Mouse (Mus musculus) cerebellum, postnatal 10 days (tissue): ENCODE measurements around the gene Fam173a.

ENCODE experiments used
- DNase-seq, 2 experiments: peaks; one replicate each; pipeline ENCODE4 v3.0.0; 2021; ENCODE audit warnings: mixed read lengths in 2 of 2

Gene Fam173a

DNA sequence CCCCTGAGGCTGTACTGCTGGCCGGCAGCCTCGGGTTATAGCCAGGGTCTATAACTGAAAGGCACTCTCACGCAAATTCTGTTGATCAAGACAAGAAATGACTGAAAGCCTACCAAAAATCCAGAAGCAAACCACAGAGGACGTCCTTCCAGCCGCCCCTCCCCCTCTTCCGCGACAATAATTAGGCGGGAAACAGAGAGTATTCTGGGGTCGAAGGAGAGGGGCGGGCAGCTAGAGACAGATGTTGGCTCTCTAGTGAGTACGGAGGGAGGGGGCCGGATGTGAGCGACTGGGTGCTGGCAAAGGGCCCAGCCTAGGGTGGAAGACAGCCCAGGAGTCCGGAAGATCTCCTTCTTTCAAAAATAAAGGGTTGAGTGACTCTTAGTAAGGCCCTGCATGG is at the start of gene Fam173a:
TSS of gene Fam173a (minus strand) at position 287 of the 400 bp plus-strand sequence.
- DNase-seq, result peak; percentile 75 to 77

- no peak for DNase-seq
Observed at GRCm38 (mm10) chr17:25841117-25841880, 48.6 kb upstream of the Fam173a start, which contains the start of gene Gm20683. Gene Gm20683 (minus strand): TSS chr17:25841763.

DNA sequence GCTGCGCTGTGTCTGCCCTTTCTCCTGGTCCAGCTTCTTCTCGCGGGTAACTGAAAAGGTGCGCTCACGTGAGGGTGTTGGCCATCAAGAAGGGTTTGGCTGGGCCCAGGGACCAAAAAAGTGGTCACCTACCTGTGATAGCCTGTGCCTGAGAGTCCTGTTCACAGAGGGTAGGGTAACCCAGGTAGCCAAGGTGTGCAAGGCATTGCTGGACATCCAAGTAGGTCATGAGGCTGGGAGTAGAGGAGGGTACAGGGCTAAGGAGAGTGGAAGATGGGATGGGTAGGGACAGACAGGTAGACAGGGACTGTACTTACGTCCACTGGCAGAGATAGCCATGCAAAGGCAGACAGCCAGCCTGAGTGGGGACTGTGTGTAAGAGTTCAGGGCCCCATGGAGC is 47.8 kb upstream of the Fam173a start:
- no peak for DNase-seq

- peak in 1 of 2 experiments; percentile 33 for DNase-seq
Observed at GRCm38 (mm10) chr17:25839455-25840235, 46.9 kb upstream of the Fam173a start.

- DNase-seq, result no peak
Observed at GRCm38 (mm10) chr17:25838904-25839303, 46.2 kb upstream of the Fam173a start.

DNA sequence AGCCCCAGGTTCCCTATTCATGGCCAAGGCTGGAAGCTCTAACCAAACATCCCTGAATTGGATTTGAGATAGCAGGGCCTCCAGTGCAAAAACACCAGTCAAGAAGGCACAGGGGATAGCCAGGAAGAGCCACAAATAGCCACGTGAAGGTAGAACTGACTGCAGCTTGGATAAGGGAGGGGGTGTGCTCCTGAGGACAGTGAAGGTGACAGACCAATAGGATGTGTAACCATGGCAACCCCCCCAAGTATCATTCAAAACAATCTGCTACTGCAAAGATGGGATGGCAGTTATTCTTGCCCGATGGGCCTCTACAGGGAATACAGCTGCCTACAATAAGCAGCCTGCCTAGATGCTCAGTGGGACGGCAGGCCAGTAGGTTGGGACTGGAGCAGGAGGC is 44.8 kb upstream of the Fam173a start:
- DNase-seq, result peak; percentile 44 to 53

GRCm38 (mm10) chr17:25837076-25837410 is 44.3 kb upstream of the Fam173a start, which contains the start of gene Rhbdl1:
Gene Rhbdl1 (minus strand): TSS chr17:25837295.
- DNase-seq, result peak; percentile 91 to 92

DNA sequence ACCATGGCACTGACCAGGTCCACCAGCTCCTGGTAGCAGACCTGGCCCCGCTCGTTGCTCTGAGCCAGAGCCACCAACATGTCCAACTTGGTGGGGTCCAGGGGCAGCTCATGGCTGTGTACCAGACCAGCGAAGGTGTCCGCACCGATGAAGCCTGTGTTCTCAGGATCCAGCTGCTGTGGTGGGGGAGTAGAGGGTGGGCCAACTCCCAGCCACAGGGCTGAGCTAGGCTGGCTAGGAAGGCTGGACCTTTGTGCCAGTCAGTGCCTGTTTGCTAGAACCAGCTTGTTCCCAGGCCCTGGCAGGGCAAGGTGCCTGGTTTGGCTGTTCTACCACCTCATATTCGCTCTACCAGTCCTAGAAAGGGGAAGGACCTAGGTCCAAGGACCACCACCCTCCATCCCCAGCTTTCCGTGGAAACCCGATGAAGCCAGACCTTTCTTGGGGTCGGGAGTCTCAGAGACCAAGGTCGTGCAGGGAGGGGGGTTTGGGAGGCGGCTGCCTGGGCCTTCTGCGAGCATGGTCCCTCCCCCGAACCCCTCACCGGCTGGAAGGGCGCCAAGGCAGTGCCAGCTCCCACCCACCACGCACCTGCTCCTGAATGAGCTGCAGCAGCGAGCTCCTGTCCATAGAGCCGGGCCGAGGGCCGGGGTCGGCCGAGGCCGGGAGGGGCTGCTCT is 43.8 kb upstream of the Fam173a start:
- peak in 1 of 2 experiments; percentile 59 for DNase-seq

- peak in 1 of 2 experiments; percentile 33 for DNase-seq
Observed at GRCm38 (mm10) chr17:25835816-25836215, 43.1 kb upstream of the Fam173a start.

DNA sequence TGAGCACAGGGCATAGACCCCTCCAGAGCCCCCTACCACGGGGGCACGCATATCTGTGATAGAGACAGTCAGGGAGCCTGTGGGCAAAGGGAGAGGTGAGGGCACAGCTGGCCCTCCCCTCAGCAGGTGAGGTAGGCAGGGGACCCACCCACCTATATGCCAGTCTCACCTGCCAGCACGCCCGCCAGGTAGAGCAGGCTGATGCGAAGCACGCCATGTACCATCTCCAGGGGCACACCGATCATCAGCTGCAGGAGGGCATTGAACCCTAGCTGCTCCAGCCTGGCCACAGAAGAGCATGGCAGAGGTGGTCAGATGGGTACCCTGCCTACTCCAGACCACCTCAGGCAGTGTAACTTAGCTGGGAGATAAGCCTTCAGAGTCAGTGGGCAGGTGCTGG is 42.6 kb upstream of the Fam173a start:
- DNase-seq, result no peak

- DNase-seq, result peak in 1 of 2 experiments; percentile 52
Observed at GRCm38 (mm10) chr17:25834595-25835222, 42.0 kb upstream of the Fam173a start.

- peak in 1 of 2 experiments; percentile 44 for DNase-seq
Observed at GRCm38 (mm10) chr17:25833961-25834594, 41.4 kb upstream of the Fam173a start.

DNA sequence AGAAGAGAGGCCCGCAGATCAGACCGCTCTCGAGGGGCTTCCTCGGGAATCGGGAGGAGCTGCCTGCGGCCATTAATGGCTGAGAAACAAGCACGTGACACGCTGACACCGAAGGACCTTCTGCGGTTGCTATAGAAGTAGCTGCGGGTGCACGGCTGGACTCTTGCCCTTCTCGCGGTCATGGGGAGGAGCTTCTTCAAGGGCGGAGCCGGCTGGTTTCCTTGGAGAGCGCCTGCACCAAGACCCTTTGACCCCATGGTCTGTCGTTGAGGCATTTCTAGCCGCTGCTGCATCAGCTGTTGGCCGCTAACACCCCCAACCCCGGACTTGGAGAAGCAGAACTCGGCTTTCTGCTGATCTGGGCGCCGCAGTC is 40.6 kb upstream of the Fam173a start, which contains the start of gene Stub1:
TSS of gene Stub1 (minus strand) at position 114 of the 373 bp plus-strand sequence.
- DNase-seq, result peak; percentile 94 to 95

GRCm38 (mm10) chr17:25832436-25833290 is 40.0 kb upstream of the Fam173a start:
- DNase-seq, result peak; percentile 100

- peak; percentile 71 to 74 for DNase-seq
Observed at GRCm38 (mm10) chr17:25831451-25832281, 39.0 kb upstream of the Fam173a start.

GRCm38 (mm10) chr17:25830806-25831431 is 38.2 kb upstream of the Fam173a start:
- DNase-seq, result no peak

DNA sequence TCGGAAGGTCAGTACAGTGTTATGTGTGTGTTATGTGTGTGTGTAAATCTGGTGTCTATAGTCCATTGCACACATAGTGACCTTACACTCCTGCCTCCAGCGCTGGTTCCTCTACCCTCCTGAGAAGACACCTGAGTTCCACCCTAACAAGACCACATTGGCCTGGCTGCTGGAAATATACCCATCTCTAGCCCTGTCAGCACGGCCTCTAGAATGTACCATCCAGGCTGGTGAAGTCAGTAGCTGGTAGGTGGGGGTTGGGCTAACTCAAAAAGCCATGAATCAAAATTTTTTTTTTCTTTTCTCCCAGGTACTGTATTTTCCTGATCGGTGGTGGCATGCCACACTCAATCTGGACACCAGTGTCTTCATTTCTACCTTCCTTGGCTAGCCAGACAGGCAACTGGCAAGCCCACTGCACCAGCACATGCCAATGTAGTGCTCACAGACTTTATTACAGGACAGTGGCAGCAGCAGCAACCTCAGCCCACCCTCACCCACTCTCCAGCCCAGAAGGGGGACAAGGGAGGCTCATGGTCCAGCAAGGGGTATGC is 37.6 kb upstream of the Fam173a start:
- no peak for DNase-seq

DNA sequence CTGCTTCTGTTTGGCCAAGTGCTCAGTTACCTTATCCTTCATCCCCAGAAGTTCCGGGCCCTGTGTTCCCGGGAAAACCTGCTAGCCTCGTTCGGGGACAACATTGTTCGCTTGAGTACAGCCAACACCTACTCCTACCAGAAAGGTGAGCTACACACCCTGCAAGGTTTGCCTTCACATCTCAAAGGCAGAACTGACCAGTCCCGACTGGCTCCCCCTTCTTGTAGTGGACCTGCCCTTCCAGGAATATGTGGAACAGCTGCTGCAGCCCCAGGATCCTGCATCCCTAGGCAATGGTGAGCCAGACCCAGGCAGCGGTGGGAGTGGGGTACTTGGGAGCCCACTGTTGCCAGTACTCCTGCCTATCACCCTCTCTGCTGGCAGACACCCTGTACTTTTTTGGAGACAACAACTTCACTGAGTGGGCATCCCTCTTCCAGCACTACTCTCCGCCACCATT is 36.9 kb upstream of the Fam173a start:
- DNase-seq, result peak in 1 of 2 experiments; percentile 34
